Mouse (Mus musculus) cerebellum, adult 9-11 months (tissue): Measurements from ENCODE around the gene 4833439L19Rik.

Experiments used
- DNase-seq: peaks from one replicate; pipeline ENCODE4 v3.0.0; 2022

4833439L19Rik gene

DNA sequence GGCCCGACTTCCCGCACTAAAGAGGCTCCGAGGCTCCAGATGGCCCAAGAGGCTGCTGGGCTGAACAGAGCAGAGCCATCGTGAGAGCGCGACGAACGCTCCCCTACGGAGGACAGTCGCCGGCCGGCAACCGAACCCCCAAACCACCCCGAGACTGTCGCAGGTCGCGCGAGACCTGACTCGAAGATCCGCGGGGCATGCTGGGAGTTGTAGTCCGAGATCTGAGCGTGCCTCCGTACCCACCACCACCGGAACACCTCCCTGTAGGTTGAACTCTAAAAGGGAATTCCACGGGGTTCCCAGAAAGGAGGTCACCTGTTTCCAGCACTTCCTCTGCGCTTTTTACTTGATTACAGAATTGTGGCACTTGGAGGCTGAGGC, at the start of gene 4833439L19Rik:
Gene 4833439L19Rik (minus strand): TSS at position 235 of the 381 bp plus-strand sequence.
- DNase-seq: peak; percentile 94

DNA sequence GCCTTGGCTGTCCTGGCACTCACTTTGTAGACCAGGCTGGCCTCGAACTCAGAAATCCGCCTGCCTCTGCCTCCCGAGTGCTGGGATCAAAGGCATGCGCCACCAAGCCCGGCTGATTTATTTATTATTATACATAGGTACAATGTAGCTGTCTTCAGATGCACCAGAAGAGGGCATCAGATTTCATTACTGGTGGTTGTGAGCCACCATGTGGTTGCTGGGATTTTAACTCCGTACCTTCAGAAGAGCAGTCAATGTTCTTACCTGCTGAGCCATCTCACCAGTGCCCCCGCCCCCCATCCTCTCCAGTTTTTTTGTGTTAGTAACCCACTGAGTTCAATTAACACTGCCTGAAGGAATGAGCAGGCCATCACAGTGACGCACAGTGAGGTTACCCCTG, 47.9 kb upstream of the 4833439L19Rik start:
- peak; percentile 33 for DNase-seq

DNA sequence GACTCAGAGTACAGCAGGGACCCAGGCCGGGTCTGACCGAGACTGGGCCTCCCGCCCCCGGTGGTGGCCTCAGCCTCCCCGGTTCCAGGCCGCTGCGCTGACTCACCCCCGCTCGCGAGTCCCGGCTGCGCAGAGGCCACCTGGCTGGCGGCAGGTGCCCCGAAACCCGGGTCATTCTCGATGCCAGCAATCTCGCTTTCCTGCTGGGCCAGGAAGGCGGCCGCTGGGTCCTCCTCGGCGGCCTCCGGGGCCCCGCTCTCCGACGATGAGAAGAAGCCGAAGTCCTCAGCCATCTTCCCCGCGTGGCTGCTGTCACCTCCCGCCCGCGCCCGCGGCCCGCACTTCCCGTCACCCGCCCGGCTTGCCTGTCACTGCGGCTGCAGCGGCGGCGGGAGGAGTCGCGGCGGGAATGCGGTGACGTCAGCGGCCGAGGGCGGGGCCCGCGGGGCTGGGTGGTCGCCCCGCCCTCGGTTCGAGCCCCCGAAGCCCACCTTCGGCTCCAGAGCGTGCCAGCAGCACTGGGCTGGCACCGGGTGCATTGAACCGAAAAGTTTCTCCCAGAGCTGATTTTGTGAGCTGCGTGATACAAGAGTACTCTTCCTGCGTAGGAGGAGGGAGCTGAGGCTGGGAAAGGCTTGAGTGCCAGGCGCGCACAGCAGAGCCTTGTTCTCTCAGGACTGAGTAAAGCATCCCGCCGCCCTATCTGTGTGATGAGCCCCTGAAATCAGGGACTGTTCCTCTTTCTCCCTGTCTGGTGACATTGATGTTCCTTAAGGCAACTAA, 45.9 kb upstream of the 4833439L19Rik start, which contains the start of gene Cltb:
Gene Cltb (minus strand): TSS at position 373 of the 783 bp plus-strand sequence.
- DNase-seq: peak; percentile 93

DNA sequence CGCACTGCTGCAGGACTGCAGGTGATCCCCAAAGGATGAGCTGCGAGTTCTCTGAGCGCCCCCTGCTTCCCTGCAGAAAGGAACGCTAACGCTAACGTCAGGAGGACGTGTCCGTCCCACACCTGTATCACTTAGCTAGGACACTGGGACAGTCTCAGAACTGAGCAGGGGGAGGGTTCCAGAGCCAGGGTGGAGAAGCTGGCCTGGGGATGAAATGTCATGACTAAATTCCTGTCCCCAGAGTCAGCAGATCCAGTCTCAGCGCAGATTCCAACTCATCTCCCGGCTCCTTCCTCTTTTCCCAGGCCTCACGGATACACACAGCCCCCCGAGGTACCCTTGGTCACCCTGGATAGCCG, 45.4 kb upstream of the 4833439L19Rik start:
- DNase-seq: no peak

DNA sequence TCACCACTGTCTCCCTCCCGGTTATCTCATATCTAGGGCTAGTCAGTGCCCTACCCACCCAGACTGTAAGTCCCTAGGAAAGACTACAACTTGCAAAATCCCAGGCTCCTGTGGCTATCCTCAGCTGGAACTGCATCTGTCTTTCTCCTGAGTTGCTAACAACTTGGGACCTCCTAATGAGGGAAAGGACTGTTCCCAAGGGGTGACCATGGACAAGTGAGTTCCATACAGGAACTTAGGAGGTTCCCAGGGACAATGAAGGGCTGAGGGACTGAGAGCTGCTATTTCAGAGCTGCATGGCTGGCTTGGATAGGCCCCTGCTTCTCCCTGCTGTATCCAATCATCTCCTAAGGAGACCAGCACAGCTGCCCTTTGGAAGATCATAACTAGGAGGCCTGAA, 44.1 kb upstream of the 4833439L19Rik start:
- DNase-seq: peak; percentile 40

DNA sequence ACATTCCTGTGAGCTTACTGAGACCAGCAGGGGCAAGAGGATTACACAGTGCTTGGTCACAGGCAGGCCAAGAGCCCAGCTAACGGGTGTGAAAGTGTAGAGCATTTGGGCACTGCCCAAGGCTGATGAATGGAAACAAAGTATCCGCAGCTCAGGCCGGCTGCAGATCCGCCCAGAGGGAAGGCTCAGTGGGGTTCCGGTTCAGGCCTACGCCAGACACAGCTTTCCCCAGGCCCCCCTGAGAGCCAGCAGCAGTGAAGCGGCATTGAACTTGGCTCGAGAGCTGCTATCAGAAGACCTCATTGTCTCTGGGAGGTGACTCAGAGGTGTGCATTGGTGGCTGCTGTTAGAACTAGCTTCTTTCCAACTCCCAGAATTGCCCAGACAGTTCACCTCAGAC, 43.4 kb upstream of the 4833439L19Rik start:
- peak; percentile 78 for DNase-seq

DNA sequence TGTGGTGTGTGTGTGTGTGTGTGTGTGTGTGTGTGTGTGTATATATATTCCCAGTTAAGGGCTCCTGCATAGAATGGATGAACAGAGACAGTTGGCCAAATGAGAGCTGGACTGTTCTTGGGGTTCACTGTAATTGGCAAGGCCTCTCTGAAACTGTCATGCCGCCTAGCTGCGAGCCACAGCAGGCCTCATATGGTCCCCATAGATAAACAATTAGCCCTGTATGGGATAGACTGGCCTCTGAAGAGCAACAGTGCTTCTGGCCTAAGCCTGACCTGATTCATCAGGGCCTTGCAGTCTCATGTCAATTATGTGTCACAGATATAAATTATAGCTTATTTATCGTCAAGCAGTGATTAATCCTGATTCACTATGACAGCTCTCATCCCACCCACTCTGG, 42.8 kb upstream of the 4833439L19Rik start:
- DNase-seq: peak; percentile 36

DNA sequence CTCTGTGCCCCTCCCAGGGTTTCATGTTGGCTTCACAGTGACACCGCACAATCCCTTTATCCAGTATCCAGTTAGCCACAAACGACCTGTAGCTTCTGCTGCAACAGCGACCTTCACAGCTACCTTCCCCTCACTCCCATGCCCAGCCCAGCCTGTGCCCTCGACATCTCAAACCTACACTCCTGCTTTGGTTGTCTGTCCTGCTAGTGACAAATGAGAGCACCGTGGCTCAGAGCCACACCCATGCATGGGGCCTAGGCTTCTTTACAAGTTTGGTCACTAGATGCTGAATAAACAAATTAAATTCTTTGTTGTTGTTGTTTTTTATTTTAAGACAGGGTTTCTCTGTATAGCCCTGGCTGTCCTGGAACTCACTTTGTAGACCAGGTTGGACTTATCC, 42.0 kb upstream of the 4833439L19Rik start:
- peak; percentile 36 for DNase-seq

DNA sequence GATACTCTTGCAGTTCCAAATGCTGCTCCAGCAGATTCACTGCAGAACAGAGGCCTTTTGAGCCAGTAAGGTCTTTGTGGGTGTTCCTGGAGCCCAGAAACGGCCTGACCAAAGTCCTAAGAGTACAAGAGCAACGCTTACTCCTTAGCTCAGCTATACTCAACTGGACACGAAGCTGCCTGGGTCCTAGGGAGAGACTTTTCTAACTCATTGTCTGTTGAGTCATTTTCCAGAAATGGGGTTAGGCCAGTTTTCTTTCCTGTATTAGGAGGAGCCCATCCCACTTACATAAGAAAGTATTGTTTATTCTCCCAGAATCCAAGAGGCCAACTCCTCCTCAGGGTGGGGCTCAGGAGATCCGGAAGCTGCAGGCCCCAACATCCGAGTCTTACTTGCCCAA, 40.2 kb upstream of the 4833439L19Rik start:
- DNase-seq: no peak

DNA sequence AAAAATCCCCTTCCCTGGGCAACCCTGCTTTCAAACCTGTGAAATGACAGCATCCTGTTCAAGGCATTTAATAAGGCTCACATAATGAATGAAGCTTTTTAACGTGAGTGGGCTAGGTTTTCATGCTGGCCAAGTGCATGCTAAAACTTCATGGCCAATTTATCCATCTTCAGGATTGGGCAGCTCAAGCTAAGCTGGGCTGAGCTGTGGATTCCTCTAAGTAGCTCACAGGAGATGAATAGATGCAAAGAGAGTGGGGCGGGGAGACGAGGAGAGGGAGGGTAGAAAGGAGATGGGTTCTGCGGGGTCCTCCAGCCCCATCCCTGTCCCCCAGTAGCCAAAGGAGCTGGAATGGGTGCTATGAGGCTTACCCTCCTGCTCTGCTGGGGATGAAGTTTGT, 39.0 kb upstream of the 4833439L19Rik start:
- peak; percentile 11 for DNase-seq

DNA sequence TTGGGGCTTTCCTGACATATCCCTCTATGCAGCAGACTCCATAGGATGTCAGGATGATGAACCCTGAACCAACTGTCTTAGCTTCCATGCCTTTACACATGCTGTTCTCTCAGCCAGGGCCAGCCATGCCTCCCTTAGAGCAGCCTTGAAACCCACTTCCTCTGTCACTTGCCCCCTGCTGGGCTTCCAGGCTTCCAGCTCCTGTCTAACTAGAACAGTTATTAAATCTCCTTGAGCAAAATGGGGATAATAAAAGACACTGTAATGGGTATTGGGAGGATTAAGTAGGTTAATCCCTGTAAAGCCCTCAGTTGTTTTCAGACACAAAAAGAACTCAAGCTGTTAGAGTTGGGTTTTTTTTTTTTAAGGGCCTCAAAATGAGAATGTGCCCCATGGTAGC, 38.3 kb upstream of the 4833439L19Rik start:
- peak; percentile 31 for DNase-seq

DNA sequence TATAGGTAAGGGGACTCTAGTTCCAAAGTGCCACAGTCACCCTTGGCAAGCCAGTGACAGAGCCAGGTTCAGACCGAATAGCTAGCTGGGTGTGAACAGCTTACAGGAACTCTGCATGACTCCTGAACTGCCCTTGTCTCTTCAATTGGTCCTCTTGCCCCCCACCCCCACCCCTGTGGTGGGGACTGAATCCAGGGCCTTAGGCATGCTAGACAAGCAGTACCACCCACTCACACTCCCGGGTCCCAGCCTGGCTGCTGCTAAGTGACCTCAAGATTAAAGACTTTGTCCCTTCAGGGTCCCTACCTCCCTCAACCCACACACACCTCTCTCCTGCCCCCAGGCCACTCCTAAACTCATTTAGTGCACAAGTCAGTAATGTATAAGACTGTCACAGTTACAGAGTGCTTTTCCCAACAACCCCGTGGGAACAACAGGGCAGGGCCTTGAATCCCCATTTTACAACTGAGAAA, 37.4 kb upstream of the 4833439L19Rik start:
- no peak for DNase-seq

DNA sequence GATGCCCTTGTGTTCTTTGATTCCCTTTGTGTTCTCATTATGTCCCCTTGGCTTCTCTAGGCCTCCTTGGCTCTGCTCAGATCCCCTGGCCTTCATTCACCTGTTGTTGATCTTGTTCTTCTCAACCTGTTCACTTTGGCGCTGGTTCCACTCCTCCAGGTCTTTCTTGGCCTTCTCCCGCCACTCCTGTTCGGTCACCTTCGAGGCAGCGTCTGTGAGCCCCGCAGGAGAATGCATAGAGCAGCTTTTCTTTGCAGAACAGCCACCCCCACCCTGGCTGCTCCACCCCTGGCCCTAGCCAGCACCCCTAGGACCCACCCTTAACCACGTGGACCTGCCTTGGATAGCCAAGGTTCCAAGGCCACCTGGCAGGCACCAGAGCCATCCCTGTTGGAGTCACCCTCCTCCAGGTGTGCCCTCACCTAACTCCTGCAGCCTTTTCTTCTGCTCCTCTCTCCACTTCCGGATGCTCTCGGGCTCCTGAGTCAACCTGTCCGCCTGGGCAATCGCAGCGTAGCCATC, 33.4 kb upstream of the 4833439L19Rik start:
- peak; percentile 69 for DNase-seq

DNA sequence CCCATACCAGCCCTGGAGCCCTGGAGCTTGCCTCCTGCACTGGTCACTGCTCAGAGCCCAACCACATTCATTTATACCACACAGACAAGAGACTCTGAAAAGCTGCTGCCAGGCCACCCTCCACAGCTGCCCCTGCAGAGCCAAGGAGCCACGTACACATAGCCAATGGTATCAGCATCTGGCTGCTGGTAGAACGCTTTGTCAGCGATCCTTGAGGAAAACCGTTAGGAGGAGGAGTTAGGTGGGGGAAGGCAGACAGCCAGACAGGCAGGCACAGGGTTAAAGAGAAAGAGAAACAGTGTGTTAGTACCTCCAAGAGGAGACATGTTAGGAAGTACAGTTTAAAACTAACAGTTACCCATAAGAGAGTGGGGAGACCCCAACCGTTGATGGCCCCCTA, 31.6 kb upstream of the 4833439L19Rik start:
- DNase-seq: no peak

DNA sequence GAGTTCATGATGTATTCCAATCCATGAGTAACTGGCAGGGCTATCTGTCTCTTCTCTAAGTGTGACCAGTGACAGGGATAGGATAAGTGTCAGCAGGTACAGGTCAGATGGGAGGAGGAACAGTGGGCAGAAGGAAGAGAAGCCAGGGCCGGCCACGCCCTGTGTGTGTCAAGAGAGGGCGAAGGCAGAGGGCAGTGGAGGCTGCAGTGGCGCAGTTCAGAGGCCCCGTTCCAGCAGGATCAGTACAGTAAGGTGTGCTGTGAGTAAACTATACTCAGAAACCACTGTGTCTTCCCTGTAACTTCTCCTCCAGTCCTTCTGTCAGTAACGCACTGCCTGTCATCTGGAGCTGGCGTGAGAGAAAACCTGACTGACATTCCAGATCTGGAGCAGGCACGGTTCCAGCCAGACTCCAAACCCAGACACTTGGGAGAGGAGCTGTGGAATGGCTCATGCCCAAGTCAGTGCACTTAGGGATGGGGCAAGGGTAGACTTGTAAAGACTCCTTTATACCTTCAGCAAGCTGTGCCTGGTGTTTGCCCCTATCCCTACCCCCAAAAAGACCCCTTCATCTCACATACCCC, 31.0 kb upstream of the 4833439L19Rik start:
- DNase-seq: no peak

DNA sequence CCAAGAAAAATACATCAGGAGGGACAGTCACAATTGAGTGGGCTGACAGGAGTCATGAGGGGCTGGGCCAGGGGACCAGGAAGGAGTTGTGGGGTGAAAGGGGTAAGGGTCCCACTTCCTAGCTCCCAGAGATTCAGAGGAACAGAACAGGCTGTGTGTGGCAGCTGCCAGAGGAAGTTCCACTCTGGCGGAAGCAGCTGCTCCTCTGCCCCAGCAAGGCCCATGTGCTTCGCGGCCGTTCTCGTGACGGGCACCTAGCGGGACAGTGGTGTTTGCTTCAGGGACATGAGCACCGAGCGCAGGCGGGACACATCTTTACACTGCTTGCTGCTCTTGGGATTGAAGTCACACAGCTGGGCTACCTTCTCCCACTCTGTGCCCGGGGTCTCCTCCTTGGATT, 28.4 kb upstream of the 4833439L19Rik start:
- DNase-seq: no peak

DNA sequence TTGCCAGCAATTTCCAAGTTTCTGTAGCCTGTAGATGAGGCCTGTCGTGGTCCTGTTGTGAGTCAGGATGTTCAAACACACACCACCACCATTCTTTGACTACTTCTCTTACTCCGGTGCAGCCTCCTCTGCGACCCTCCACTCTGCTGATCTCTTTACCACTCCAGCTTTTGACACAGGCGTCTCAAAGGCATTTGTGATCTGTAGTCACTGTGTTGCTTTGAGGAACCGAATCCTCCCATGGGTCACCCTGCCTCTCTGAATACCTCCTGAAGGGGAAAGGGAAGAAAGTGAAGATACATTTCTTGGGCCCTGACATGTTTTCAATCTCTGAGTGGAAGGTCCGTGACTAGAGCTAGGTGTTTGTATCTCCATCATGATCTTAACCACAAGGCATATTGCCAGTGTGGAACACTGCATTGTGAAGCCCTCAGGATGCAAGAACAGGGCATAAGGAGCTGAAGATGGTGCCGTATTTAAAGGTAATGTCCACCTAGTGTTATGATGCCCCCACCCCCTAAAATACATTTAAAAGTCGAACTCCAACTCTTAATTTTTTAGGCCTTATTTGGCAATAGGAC, 26.6 kb upstream of the 4833439L19Rik start:
- no peak for DNase-seq

DNA sequence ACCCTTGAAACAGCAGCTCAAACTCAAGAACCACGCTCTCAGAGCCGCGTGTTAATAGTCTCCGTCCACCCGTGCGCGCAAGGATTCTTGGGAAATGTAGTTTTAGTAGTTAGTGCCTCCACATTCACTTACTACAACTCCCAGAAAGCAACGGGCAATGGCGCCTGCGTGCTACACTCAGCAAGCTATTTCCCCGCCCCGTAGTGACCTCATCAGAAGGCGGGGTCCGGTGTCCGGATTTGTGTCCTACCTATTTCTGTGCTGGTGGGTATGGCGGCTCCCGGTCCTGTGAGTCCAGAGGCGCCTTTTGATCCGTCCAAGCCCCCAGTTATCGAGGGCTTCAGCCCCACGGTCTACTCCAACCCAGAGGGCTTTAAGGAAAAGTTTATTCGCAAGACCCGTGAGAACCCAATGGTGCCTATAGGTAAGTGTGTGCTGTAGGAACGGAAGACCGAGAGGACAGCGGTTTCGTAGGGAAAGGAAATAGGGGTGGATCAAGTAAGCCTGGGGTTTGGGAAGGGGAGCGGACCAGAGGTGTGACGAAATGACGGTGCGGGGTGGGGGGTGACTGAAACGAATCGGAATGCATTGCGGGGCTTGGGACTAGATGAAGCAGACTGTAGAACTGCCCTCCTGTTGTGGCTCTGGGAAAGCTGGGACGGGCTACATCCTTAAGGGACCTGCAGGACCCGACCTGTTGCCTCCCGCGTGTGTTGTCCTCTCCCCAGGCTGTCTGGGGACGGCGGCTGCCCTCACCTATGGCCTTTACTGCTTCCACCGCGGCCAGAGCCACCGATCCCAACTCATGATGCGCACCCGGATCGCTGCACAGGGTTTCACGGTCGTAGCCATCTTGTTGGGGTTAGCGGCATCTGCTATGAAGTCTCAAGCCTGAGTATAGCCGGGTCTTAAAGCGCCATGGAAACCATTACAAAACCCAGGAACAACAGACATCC, 25.0 kb upstream of the 4833439L19Rik start, which contains the start of the genes Nop16 and Higd2a:
Gene Nop16 (minus strand): TSS at position 95 of the 956 bp plus-strand sequence.
Gene Higd2a (plus strand): TSS at position 212 of the 956 bp plus-strand sequence.
- peak; percentile 98 for DNase-seq

DNA sequence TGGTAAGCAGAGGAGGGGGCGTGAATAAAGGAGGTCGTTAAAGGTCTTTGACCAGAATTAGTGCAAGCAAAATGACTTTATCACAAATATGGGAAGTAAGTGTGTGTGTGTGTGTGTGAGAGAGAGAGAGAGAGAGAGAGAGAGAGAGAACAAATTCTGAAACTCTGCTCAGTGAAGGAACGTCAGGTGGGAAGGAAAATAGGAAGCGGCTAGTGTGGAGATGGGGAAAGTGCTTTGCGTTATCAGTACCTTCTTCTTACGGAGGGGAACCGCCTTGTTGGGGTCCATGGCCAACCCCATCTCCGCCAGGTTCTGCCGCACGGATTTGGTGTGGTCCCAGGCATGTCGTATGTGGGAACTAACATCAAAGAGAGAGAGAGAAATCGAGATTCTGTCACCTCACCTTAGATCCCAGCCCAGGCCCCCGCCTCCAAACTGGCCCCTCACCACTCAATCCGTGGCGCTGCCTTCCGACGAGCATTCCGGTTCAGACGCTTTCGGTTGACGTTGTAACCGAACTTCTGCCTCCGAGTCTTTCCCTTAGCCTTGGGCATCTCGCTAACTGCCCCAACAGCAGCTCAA, 24.3 kb upstream of the 4833439L19Rik start:
- no peak for DNase-seq

DNA sequence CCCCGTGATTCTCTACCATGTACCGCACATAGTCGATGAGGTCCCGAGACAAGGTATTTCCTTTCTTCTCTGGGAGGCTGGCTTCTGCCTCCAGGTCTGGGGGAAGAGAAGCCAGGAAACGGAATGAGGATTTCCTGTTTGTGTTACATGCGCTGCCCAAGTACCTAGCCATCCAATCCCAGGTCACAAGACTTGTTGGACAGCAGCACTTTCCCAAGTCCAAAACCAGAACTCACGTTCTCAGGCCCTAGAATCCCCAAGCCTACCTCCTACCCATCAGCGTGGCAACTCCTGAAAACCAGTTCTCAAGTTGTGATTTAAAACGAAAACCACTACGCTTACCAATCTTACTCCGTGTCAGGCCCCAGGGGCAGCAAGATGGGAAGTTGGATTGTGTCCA, 20.6 kb upstream of the 4833439L19Rik start:
- DNase-seq: no peak

DNA sequence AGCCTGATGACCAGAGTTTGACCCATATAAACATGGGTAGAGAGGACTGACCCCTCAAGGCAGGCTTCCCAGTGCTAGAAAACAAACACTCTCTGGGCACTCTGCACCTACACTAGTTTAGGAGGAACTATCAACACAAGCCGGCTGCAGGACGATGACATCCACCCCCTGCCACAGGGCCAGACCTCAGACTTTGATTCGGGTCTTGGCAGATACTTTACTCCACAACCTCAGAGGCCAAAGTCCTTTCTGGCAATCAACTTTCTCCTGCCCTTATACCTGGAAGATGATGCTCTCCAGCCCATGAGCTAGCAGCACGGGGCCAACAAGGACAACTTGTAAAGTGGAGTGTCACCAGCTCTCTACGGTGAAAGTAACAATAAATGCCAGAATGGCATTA, 17.6 kb upstream of the 4833439L19Rik start:
- DNase-seq: no peak

DNA sequence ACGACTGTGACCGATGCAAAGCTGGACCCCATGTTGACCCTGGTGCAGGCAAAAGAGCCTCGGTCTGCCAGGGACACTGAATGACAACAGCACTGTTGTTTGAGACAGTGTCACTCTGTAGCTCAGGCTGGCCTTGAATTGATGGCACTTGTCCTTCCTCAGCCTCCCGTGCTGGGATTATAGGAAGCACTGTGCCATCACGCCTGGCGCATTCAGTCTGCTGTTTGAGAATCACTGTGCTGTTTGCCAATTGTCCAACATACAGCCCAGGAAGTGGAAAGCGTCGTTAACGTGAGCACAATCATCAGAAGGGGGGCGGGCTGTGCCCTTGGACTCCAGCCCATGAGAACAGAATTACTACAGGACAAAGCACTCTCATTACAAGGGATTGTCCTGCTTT, 16.9 kb upstream of the 4833439L19Rik start:
- no peak for DNase-seq
